Mouse (Mus musculus) frontal cortex, postnatal 25 days (tissue): ENCODE results near the gene Zmynd15.
"Not testable (repeated sequence)": the region's sequence is repeated elsewhere in the genome, so short reads cannot be mapped to it uniquely, and the experiment has no call there.

Source experiments
- DNase-seq, 2 experiments: peaks; one replicate each; pipeline ENCODE4 v3.0.0; 2022; ENCODE audit warnings: low spot score in 2 of 2

The Zmynd15 gene

GRCm38 (mm10) chr11:70447373-70447772, 11.9 kb upstream of the Zmynd15 start:
- DNase-seq = no peak

GRCm38 (mm10) chr11:70450926-70451325, 8.3 kb upstream of the Zmynd15 start:
- DNase-seq = no peak

- peak; percentile 88 to 90 for DNase-seq
Observed at GRCm38 (mm10) chr11:70451797-70452498, 7.3 kb upstream of the Zmynd15 start, which contains the start of gene Med11. TSS of gene Med11 (plus strand) at chr11:70451919.

- no peak for DNase-seq
Observed at GRCm38 (mm10) chr11:70453261-70454044, 5.8 kb upstream of the Zmynd15 start.

GRCm38 (mm10) chr11:70459601-70460101, 418 bp downstream of the Zmynd15 start, which contains the start of gene Cxcl16:
TSS of gene Cxcl16 (minus strand) at chr11:70459984.
- DNase-seq = no peak

- no peak for DNase-seq
Observed at GRCm38 (mm10) chr11:70463970-70464369, 4.7 kb downstream of the Zmynd15 start.

- no peak for DNase-seq
Observed at GRCm38 (mm10) chr11:70465211-70465610, 6.0 kb downstream of the Zmynd15 start.

GRCm38 (mm10) chr11:70465824-70466223, 6.6 kb downstream of the Zmynd15 start:
- DNase-seq = no peak

GRCm38 (mm10) chr11:70467902-70468619, 8.8 kb downstream of the Zmynd15 start:
- no peak for DNase-seq

GRCm38 (mm10) chr11:70469764-70470163, 10.5 kb downstream of the Zmynd15 start:
- DNase-seq = no peak

- no peak for DNase-seq
Observed at GRCm38 (mm10) chr11:70472716-70473115, 13.5 kb downstream of the Zmynd15 start.

GRCm38 (mm10) chr11:70473291-70473690, 14.1 kb downstream of the Zmynd15 start:
- DNase-seq = not testable (repeated sequence)

GRCm38 (mm10) chr11:70474872-70475534, 15.8 kb downstream of the Zmynd15 start:
- no peak for DNase-seq

GRCm38 (mm10) chr11:70485498-70485897, 26.3 kb downstream of the Zmynd15 start:
- no peak for DNase-seq

GRCm38 (mm10) chr11:70487816-70488215, 28.6 kb downstream of the Zmynd15 start:
- DNase-seq = no peak

GRCm38 (mm10) chr11:70489138-70489537, 29.9 kb downstream of the Zmynd15 start:
- no peak for DNase-seq

- DNase-seq = no peak
Observed at GRCm38 (mm10) chr11:70489684-70490083, 30.5 kb downstream of the Zmynd15 start.

- DNase-seq = no peak
Observed at GRCm38 (mm10) chr11:70499566-70500475, 40.6 kb downstream of the Zmynd15 start.

- no peak for DNase-seq
Observed at GRCm38 (mm10) chr11:70500476-70500812, 41.2 kb downstream of the Zmynd15 start.

GRCm38 (mm10) chr11:70502018-70502417, 42.8 kb downstream of the Zmynd15 start:
- DNase-seq = no peak

- DNase-seq = no peak
Observed at GRCm38 (mm10) chr11:70504970-70505369, 45.7 kb downstream of the Zmynd15 start, which contains the start of gene Tm4sf5. TSS of gene Tm4sf5 (plus strand) at chr11:70505244.
